Mouse (Mus musculus): ENCODE results near the gene Ttc28. TPM values are rescaled to one million over a fixed set of nuclear protein-coding genes. Genes with fewer than 3 reads are reported as not detected.
"Not testable (repeated sequence)": the region's sequence is repeated elsewhere in the genome, so short reads cannot be mapped to it uniquely, and the experiment has no call there.

Gene Ttc28
- total RNA-seq, 2 experiments from 2014 or later = 15.0 to 16.9 TPM

DNA sequence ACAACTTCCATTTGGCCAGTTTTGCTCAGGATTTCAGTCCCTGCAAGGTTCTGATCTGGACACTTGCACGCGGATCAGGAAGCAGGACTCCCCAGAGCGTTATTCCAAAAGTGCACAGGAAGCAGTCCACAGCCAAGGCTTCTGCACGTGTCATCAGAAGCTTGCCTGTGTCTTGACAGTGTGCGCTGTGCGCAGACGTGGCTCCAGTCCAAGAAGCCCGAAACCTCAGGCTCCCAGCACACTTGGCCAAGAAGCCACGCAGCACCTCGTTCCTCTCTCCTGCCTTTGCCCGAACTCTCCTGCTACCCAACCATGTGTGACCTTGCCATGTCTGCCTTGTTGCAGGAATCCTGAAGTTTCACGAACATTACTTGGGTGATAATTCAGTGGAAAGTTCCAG is 355.5 kb downstream of the Ttc28 start:
- intact Hi-C loops (cut with DNase I) = no loop called here
- DNase-seq (ENCODE audit: low spot score in 2 of 2) = no peak

DNA sequence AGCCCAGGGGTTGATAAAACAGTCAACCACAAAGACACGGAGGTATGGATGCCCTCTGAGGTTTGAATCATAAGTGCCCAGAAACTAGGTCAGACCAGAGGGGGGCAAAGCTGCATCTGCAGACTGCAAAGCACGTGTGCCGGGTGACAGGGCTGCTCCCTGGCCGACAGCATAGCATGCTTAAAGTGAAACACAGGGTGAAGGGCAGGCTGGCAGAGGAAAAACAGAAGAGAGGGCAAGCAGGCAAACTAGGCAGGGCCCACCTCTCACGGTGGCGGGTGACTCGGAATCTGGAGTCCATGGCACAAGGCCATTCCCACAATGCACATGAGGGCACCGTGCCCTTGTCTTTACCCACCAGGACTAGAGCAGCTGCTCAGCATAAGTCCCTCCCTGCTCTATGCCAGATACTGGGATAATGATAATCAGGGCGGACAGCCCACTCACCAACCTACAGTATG is 357.6 kb downstream of the Ttc28 start:
- DNase-seq (ENCODE audit: low spot score in 2 of 2) = no peak
- intact Hi-C loops (cut with DNase I) = no loop called here

DNA sequence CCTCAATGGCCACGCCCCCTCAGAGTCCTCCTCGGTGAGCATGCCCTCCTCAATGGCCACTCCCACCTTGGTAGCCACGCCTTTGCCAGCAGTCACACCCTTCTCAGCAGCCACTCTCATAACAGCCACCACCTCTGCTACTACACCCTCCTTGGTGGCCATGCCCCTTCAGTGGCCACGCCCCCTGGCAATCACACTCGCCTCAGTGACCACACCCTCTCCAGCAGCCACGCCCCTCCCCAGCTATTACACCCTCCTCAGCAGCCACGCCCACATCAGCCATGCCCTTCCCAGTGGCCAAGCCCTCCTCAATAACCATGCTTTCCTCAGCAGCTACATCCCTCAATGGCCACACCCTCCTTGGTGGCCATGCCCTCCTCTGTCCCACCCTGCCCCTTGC is 359.6 kb downstream of the Ttc28 start:
- intact Hi-C loops (cut with DNase I) = no loop called here
- no peak for DNase-seq (ENCODE audit: low spot score in 2 of 2)

DNA sequence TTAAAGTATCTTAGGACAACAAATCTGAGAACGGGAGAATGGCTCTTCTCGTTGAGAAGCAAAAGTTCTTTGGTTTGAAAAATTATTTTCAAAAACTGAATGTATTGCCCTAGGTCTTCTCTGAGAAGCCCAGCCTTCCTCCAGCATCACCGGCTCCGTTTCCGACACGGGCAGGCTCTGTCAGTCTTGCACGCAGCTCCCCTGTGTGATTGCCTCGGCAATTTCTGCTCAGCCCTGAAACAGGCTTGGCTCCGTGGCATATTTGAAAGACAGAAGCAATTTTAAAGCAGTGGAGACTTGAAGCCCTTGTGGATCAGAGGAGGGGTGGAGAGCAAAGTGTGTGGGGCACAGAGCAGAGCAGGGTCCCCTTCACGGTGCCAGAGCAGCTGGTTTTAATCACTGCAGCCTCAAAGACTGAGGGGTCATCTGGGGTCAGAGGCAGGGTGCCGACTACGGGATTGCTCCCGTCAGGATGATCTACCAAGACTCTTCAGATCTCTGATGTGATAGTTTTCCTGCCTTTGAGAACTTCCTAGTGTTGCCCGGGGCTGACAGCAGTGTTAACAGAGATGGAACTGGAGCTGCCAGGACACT is 363.9 kb downstream of the Ttc28 start:
- DNase-seq (ENCODE audit: low spot score in 2 of 2) = no peak
- intact Hi-C loops (cut with DNase I) = no loop called here

DNA sequence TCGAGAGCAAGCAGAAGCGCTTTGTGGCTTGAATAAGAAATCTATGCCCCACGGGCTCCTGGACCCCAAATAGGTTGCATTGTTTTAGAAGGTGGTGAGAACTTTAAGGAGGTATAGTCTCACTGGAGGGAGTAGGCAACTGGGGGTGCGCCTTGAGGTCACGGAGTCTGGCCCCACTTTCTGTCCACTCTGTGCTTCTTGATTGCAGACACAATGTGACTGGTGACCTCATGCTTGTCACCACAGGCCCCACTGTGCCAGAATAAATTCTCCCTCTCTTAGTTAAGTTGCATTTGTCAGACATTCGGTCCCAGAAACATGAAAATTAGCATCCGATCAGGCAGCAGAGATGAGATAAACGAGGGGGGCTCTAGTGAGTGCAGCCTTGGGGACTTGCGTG is 364.5 kb downstream of the Ttc28 start:
- DNase-seq (ENCODE audit: low spot score in 2 of 2) = no peak
- intact Hi-C loops (cut with DNase I) = no loop called here

DNA sequence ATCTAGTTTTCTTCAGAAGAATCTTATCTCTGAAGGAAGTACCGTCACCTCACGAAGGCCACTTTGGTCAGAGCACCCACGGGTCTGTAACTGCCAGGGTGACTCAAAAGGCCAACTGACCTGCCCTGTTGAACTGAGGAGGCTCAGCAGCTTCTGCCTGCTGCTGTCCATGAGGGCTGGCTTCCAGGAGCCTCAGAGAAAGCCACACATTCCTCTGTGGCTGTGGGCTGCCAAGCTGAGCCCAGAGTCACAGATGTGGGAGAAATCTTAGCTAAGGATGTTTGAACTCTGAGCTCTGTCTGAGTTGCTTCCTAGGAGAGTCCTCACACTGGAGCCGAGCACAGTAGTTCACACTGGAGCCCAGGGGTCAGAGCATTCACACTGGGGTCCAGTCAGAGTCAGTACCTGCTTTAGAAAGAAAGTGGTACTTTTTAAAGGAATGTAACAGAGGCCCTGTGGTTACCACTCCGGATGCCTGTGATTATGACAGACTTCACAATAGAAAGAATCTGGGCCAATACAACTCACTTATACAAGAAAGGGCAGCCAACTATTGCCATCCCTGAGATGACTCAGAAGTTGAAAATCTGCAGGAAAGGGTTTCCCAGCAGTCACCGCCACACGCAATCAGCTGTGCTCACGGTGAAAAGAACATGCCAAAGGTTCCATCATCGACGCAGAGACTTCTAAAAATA is 368.1 kb downstream of the Ttc28 start:
- DNase-seq (ENCODE audit: low spot score in 2 of 2) = no peak
- intact Hi-C loops (cut with DNase I) = no loop called here

DNA sequence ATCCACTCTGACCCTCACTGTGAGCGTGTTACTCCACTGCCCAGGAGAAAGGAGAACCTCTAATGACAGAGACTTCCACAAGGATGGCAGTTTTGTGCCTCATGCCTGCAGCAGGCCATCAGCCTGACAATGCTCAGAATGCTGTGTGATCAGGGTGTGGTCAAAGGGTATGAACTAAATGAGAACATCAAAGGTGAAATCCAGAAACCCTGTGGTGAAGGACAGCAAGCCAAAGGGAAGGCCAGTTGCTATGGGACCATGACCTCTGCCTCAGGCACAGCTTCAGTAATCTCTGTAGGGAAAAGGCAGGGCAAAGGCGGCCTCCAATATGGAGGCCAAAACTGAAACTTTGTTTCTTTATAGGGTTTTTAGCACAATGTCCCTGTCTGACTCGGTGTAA is 372.5 kb downstream of the Ttc28 start:
- intact Hi-C loops (cut with DNase I) = no loop called here
- no peak for DNase-seq (ENCODE audit: low spot score in 2 of 2)

DNA sequence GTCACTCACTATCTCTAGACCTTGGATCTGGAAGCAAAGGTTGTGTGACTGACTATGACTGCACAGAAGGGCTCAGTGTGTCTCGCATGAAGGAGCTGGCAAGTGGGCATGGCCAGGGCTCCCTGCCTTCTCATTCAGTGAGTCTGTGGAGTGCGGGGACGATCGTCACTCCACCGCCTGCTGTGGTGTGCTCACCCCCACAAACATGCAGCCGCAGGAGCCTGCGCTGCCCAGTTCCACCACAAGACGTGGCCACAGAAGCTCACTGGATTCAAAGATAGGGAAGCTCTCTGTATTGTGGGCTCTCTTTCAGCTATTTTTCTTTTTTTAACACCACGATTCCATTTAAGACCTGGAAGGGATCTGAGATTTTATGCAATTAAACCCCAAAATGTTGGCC is 374.8 kb downstream of the Ttc28 start:
- no peak for DNase-seq (ENCODE audit: low spot score in 2 of 2)

DNA sequence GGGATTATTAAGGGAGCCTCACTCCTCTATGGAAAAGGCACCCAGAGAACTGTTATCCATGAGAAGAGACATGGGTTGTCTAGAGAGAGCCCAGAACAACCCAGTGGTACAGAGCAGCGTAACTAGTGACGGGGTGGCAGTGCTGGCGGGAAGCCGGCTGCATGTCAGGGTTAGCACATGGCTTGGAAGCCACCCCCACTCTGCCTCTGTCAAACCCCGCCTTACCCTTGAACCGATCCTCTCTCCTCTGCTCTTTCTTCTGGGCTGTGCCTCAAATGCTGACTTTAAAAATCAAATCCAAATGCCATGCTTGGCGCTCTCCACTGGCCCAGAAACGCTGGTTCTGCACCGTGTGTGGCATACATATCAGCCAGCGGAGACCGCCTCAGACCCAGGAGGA is 375.2 kb downstream of the Ttc28 start:
- DNase-seq (ENCODE audit: low spot score in 2 of 2) = no peak
- intact Hi-C loops (cut with DNase I) = loop anchor here (5.0 kb wide), 3 partner anchors 37 to 417 kb away; partner anchors contain the start of genes Chek2 and Hscb

More for the DNA sequence above, 374.8 kb downstream of the Ttc28 start:
- intact Hi-C loops (cut with DNase I) = no loop called here

DNA sequence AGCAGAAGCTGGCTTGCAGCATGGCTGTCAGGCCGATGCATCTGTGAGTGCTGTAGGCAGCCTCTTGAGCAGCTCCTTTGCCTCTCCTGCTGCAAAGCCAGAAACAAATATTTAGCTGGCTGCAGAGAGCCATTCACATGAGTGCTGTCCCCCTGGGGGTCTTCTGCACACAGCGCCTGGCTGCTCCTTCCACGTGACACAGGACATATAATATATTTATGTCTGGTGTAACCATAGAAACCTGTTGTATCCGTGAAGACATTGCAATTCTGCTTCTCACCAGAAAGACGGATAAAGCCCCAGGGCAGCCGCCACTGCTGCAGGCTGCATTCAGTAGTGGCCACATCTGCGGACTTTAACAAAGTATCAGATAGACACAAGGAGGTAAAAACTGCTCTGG is 376.6 kb downstream of the Ttc28 start:
- no peak for DNase-seq (ENCODE audit: low spot score in 2 of 2)
- intact Hi-C loops (cut with DNase I) = loop anchor here (2.0 to 5.0 kb wide), 4 partner anchors 39 to 419 kb away; partner anchors contain the start of genes Chek2 and Hscb

DNA sequence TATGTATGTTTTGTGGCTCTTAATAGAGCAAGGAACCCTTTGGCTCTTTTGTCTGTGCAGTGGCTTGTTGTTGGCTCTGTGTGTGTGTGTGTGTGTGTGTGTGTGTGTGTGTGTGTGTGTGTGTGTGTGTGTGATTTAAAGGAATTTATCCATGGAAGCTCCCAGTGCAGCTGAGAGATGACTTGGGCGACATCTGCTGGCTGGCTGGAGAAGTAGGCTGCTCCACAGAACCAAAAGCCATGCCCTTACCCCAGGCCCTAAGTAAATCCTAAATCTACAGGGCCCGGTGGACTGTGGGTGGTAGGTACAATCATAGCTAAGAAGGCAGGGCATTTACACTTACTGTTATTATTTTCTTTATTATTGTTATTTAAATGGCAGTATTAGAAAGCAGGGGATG is 377.5 kb downstream of the Ttc28 start:
- intact Hi-C loops (cut with DNase I) = loop anchor here (2.0 to 5.0 kb wide), 4 partner anchors 40 to 420 kb away; partner anchors contain the start of genes Chek2 and Hscb
- DNase-seq (ENCODE audit: low spot score in 2 of 2) = peak; percentile 79 to 81

DNA sequence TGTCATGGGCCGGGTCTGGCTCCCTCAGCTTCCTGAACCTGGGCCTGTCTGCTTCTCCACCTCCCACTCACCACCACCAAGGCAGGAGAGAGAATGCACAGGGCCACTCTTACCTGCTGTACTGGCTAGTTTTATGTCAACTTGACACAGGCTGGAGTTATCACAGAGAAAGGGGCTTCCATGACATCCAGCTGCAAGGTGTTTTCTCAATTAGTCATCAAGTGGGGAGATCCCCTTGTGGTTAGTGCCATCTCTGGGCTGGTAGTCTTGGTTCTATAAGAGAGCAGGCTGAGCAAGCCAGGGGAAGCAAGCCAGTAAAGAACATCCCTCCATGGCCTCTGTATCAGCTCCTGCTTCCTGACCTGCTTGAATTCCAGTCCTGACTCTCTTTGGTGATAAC is 381.6 kb downstream of the Ttc28 start:
- DNase-seq (ENCODE audit: low spot score in 2 of 2); intact Hi-C loops (cut with DNase I): not testable (repeated sequence)

DNA sequence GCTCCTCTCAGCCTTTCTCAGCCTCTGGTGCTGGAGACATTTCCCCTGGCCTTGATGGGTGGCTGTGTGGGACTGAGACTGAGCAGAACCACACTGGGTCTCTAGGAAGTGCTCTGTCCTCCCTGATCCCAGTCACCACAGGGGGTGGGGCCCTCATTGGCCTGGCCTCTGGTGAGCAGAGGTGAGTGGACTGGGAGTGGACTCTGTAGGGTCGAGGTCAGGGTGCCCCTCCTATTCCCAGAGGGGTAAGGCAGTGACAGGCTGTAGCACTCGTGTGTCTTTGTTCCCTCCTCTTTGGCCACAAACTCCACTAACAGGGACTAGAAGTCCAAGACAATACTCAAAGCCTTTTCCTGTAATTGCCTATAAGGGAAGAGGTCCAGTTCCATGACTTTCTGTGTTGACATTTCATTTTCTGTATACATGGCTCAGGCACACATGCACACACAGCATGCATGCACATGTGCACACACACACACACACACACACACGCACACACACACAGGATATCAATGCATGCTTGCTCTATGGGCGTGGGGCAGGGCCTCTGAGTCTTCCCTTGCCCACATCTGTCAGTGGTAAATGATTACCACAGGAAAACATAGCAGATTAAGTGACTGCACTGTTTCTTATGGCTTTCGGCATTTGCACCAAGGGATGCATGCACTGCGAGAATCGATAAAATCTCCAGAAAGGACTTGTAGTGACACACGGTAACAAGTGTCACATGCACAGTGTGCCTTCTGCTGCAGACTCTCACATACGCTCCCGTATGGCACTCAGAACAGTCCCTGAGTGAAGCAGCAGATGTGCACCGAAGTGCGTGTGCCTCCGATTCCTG is 382.4 kb downstream of the Ttc28 start:
- DNase-seq (ENCODE audit: low spot score in 2 of 2) = no peak
- intact Hi-C loops (cut with DNase I) = no loop called here

DNA sequence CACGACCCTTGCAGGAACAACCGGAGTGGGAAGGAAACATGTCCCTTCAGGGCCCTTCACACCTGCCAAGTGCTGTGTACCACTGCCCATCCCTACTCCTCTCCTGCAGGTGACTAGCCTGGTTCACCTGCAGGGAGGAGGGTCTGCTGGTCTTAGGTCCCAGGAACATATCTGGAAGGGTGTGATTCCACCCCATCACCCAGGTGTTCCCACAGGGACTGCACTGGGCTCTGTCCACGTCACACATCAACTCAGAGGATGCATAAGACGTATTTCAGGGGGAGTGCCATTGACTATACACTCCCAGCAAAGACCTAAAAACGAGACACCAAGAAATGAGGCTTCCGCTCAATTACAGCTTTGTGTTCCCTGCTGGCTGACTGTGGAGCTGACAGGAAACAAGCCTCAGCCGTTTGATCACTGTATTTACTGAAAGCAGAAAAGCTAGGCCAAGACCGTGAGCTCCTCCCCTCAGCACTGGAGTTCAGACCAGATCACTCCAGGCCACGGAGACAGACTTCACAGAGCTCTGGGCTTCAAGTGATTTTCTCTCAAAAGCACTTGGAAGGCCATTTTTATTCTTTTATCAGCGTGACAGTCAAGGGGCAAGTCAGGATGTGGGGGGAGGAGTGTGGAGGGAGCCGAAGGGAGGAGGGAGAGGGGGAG is 383.1 kb downstream of the Ttc28 start:
- DNase-seq (ENCODE audit: low spot score in 2 of 2) = peak in 1 of 2 experiments; percentile 63
- intact Hi-C loops (cut with DNase I) = no loop called here

DNA sequence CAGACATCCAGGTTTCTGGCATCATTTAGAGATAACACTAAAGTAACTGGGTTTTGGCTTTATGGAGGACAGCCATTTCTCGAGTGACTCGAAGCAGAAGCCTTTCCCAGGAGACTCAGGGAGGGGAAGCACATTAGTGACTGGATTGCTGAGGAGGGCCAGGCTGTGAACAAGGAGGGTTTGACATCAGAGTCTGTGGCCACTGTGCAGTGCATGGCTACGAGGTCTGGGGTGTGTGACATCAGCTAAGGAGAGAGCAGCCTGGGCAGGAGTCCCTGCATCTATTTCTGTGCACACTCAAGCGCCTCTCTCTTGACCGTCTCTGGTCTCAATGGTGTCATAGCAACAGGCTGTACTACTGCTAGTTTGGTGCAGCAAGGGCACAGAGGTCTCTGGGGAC is 383.8 kb downstream of the Ttc28 start:
- intact Hi-C loops (cut with DNase I) = no loop called here
- DNase-seq (ENCODE audit: low spot score in 2 of 2) = no peak

DNA sequence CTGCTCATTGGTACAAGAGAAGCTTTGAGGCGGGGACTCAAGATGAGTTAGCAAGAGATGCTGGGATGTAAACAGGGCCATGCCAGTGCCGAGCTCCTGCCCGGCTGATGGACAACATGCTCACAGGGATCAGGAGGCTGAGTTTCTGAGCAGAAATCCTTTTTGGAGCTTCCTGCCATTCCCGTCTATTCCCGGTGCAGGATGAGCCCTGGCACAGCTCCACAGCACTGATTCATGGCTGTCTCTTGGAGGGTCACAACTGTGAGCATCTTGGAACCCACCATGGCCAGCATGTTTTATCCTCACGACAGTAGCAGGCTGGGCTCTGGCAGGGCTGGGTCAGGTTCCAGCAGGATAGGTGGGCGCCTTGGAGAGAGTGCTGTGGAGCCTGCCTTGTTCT is 384.9 kb downstream of the Ttc28 start:
- no peak for DNase-seq (ENCODE audit: low spot score in 2 of 2)
- intact Hi-C loops (cut with DNase I) = no loop called here

DNA sequence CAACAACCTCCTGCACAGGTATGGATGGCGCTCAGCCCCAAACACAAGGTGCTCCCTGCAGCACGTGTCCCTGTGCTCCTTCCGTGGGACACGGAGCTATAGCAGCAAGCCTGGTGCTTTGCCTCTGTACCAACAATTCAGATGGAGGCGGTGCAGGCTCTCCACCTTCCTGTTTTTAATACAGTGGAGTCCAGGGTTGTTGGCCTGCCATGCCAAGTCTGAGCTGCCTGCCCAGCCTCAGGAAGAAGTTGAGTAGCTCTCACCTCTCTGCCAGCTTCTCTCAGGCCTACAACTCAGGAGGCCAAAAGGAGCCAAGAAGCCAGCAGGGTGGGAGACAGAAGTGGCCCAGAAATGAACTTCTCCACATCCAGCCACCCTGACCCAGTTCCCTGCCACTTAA is 387.1 kb downstream of the Ttc28 start:
- DNase-seq (ENCODE audit: low spot score in 2 of 2) = no peak
- intact Hi-C loops (cut with DNase I) = no loop called here

DNA sequence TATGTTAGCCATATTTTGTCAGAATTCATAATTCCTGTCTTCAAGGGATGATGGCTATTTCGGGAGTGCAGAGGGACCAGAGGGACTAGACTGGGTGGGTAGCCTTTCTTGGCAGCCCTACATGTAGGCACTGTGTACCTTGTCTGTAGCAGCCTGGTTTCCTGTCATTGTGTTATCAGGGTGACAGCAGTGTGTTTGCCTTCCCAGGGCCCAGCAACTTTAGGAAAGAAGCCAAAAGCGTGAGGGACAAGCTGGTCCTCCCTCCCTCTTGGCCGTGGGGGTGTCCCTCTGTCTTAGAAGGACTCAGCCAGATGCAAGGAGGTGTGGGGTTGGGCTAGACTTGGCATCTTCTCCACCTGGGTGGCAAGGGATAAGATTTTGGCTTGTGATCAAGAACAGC is 387.5 kb downstream of the Ttc28 start:
- no peak for DNase-seq (ENCODE audit: low spot score in 2 of 2)
- intact Hi-C loops (cut with DNase I) = no loop called here

DNA sequence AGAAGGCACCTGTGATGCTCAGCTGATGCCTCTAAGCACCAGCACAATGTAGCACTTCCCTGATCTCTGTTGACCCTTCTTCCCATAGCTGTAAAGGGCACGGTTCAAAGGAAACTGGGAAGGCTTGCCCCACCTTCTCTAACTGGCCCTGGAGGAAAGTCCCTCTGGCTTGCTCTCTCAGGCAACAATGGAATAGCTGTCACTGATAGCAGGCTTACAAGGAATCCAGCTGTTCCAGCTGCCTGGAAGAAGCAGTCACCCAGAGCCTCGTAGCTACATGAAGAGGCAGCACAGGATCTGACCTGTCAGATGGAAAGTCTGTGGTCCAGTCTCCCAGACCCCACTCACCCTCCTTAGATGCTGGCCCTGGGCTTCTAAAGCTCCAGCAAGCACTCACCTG is 389.2 kb downstream of the Ttc28 start:
- no peak for DNase-seq (ENCODE audit: low spot score in 2 of 2)
- intact Hi-C loops (cut with DNase I) = no loop called here
